Mouse (Mus musculus) olfactory bulb, adult 2 months (tissue): ENCODE results near the gene Ybx3. TPM values are rescaled to one million over a fixed set of nuclear protein-coding genes. Genes with fewer than 3 reads are reported as not detected.
A peak's percentile ranks its signal among the peaks of the same experiment; 100 is the strongest.

ENCODE experiments used
- H3K27ac ChIP-seq: fragments of 200-500 bp; 2 replicates; pipeline ENCODE4 v1.5.1; 2012; ENCODE audit warnings: low read depth, low read length; ENCODE audit not compliant: insufficient read depth
- H3K4me1 ChIP-seq: fragments of 200-500 bp; 2 replicates; pipeline ENCODE4 v1.6.1; 2012; ENCODE audit warnings: low read length; ENCODE audit not compliant: control insufficient read depth, insufficient read depth
- H3K4me3 ChIP-seq: fragments of 200-500 bp; 2 replicates; pipeline ENCODE4 v1.5.1; 2012; ENCODE audit warnings: mild to moderate bottlenecking, low read depth, low read length, moderate library complexity; ENCODE audit not compliant: insufficient read depth
- CTCF ChIP-seq: fragments of 200-500 bp; IDR thresholded peaks from 2 replicates; pipeline ENCODE4 v1.5.1; 2012; ENCODE audit warnings: low read depth, mild to moderate bottlenecking, low read length, moderate library complexity; ENCODE audit not compliant: insufficient read depth
- POLR2A ChIP-seq: fragments of 200-500 bp; IDR thresholded peaks from 2 replicates; pipeline ENCODE4 v1.6.1; 2012; ENCODE audit warnings: mild to moderate bottlenecking, low read depth, low read length, moderate library complexity; ENCODE audit not compliant: insufficient read depth
- WGBS: fragments of 180-500 bp; shearing (Covaris S2); methylation state at CpG from one replicate; pipeline ENCODE4 v1.1.7; 2018; 5-methylcytosine and 5-hydroxymethylcytosine counted together
- polyA plus RNA-seq: library from polyadenylated mRNA; stranded (reverse); fragments of >200 nt; gene quantifications from 2 replicates; pipeline ENCODE4 v1.2.4, GENCODE M21; 2012; ENCODE audit warnings: low replicate concordance; ENCODE audit not compliant: missing spikeins, insufficient read depth, insufficient read length

The Ybx3 gene
- polyA plus RNA-seq = not detected in 2 replicates

GRCm38 (mm10) chr6:131388040-131389021 lies at the start of gene Ybx3:
TSS of gene Ybx3 (minus strand) at chr6:131388476.
- peaks cover 2% of the 10 kb centered on the region; the same call in 1 of the 2 replicates for H3K4me1 ChIP-seq
- peak; percentile 5 for TF ChIP-seq POLR2A
- no peak for TF ChIP-seq CTCF
- peak within 1 kb of the TSS; percentile 99 for H3K4me3 ChIP-seq
- peak within 1 kb of the TSS; percentile 77 for H3K27ac ChIP-seq
- WGBS = 4% methylated on average over 105 of the region's 107 CpGs

DNA sequence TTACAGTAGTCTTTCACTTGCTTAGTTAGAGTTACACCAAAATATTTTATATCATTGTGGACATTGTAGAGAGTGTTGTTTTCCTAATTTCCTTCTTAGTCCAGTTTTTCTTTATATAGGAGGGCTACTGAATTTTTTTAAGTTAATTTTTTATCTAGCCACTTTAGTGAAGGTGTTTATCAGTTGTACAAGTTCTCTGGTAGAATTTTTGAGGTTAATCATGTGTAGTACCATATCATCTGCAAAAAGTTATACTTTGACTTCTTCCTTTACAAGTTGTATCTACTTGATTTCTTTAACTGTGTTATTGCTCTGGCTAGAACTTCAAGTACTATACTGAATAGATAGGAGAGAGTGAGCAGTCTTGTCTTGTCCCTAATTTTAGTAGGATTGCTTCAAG lies 48.4 kb upstream of the Ybx3 start:
- no peak overlapping the region for H3K27ac ChIP-seq
- no peak overlapping the region for H3K4me3 ChIP-seq
- TF ChIP-seq CTCF = no peak
- TF ChIP-seq POLR2A = no peak
- peaks cover 4% of the 10 kb centered on the region; the same call in 1 of the 2 replicates for H3K4me1 ChIP-seq

- no peak overlapping the region for H3K27ac ChIP-seq
- TF ChIP-seq POLR2A (no peak), CTCF (no peak)
- peaks cover 4% of the 10 kb centered on the region; the same call in 1 of the 2 replicates for H3K4me1 ChIP-seq
- no peak overlapping the region for H3K4me3 ChIP-seq
- 55% methylated on average over 1 of the region's 1 CpGs for WGBS
Observed at GRCm38 (mm10) chr6:131434088-131434487, 45.8 kb upstream of the Ybx3 start.

- Histone ChIP-seq H3K4me1 (peaks cover 4% of the 10 kb centered on the region; the same call in 1 of the 2 replicates), H3K4me3 (peak overlapping the region; percentile 42), H3K27ac (no peak overlapping the region)
- 8% methylated on average over 39 of the region's 39 CpGs for WGBS
- TF ChIP-seq CTCF = no peak
- no peak for TF ChIP-seq POLR2A
Observed at GRCm38 (mm10) chr6:131433153-131434048, 45.1 kb upstream of the Ybx3 start.

GRCm38 (mm10) chr6:131421572-131421971 lies 33.3 kb upstream of the Ybx3 start:
- H3K27ac ChIP-seq = no peak overlapping the region
- no peaks in the 10 kb centered on the region for H3K4me1 ChIP-seq
- no peak overlapping the region for H3K4me3 ChIP-seq
- 75% methylated on average over 3 of the region's 3 CpGs for WGBS
- no peak for TF ChIP-seq POLR2A
- TF ChIP-seq CTCF = no peak

GRCm38 (mm10) chr6:131419614-131420013 lies 31.3 kb upstream of the Ybx3 start:
- WGBS = 86% methylated on average over 3 of the region's 3 CpGs
- Histone ChIP-seq H3K4me3 (no peak overlapping the region), H3K27ac (no peak overlapping the region), H3K4me1 (no peaks in the 10 kb centered on the region)
- no peak for TF ChIP-seq CTCF
- TF ChIP-seq POLR2A = no peak

DNA sequence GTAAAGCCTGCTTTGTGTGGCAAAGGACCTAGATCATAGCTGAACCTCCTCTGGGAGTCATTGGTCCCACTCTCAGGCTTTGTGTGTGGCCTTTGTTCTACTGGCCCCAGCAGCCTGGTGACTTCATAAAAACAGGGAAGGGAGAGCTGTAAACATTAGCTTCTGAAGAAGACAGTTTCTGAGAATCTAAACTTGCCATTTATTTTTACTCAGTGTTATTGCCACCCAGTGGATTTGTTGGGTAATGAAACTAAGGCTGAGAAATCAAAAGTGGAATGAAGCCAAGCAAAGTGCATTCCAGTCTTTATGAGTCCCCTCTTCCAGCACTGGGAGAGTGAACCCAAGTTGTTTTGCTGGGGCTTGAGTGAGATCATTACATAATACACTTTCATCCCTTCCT lies 30.5 kb upstream of the Ybx3 start:
- Histone ChIP-seq H3K27ac (no peak overlapping the region), H3K4me3 (no peak overlapping the region), H3K4me1 (no peaks in the 10 kb centered on the region)
- no peak for TF ChIP-seq POLR2A
- no peak for TF ChIP-seq CTCF

DNA sequence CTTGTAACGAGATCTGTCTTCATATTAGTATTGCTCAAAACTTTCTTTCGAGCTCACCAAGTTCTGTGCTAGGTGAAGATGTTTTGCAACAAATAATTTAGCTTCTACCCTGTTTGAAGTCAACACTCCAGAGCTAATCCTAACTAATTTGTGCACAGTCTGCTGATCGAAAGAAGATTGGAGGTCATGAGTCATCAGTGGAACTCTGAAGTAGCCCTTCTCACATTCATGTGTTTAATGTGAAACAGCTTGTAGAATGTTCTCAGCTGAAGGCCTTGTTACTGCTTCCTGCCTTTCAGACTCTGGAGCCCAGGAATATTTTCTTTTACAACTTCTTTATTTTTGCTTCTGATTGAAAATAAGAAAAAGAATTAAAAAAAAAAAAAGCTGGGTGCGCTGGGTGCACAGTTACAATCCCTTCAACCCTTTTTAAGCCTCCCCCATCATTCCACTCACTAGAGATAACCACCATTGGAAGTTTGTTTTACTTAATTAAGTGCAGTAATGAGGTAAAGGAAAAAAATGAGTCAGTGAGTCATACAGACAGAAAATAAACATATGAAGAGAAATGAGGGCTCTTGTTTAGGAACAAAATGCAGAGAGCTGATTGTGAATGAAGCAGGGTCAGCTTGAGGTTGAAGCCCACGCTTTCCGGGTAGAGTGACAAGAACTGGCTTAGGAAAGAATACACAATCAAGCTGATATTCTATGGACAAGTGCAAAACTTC lies 23.0 kb upstream of the Ybx3 start:
- Histone ChIP-seq H3K4me3 (no peak overlapping the region), H3K4me1 (no peaks in the 10 kb centered on the region), H3K27ac (no peak overlapping the region)
- TF ChIP-seq CTCF = no peak
- TF ChIP-seq POLR2A = no peak
- 74% methylated on average over 6 of the region's 6 CpGs for WGBS

DNA sequence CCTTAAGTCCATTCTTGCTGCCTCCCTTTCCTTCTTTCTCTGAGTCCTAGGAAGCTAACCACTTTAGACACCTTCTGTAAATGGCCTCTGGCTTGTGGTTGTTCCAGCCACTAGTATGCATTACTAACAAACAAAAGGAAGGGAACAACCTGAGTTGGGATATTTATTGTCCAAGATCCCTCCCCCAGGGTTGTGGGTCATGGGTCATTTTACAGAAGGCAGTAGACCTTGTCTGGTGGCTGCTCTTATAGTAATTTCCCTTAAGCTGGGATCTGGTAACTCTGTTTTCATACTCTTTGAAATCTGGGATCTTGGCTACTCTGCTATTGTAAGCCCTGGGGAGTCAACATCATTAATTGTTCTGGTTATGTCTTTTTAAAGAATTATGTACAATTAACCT lies 18.7 kb upstream of the Ybx3 start:
- Histone ChIP-seq H3K4me3 (no peak overlapping the region), H3K27ac (no peak overlapping the region), H3K4me1 (no peaks in the 10 kb centered on the region)
- no peak for TF ChIP-seq POLR2A
- no peak for TF ChIP-seq CTCF
